Mouse (Mus musculus): ENCODE measurements around the gene Mrpl35. TPM values are rescaled to one million over a fixed set of nuclear protein-coding genes. Genes with fewer than 3 reads are reported as not detected.

Gene Mrpl35
- 0.48 and 1.4 TPM in 2 replicates for polyA plus RNA-seq (2012; ENCODE audit: low replicate concordance)

GRCm38 (mm10) chr6:71826869-71827268, at the start of gene Mrpl35:
Gene Mrpl35, minus strand, starts transcription at chr6:71826969.

DNA sequence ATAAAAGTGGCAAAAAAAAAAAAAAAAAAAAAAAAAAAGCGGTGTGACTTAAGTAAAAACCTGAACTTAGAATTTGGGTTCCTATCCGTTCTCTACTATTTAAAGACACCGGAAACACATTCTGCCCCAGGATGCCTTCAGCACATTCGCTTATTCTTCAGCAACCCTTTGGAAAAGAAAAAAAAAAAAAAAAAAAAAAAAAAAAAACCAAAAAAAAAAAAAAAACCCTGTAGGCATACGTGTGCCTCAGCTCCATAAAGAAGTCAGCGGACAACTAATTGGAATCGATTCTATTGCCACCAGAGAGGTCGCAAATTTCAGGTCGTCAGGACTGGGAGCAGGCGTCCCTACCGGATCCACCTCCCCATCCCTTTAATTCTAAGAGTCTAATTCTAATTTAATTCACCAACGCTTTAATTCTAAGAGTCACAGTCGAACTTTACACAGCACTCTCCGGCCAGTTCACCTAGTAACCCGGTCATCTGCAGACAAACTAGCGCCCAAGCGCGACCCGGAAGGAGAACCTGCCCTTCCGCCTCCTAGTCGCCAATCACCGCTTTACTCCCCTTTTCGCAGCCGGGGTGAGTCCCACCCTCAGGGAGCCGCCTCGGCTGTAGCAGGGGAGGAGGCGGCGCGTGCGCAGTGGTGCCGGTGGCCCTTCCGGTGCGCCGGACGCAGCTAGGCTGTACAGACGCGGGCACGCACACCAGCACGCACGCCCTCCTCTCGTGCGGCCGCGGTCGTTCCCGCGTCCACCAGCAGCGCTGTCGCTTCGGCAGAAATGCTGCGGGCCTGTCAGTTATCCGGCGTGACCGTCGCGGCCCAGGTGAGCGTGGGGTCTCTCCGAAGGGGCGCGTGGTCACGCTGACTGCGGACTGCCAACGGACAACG, 4.2 kb upstream of the Mrpl35 start, which contains the start of gene Immt:
TSS of gene Immt (plus strand) at position 642 of the 891 bp plus-strand sequence.

Other genes starting within 250 kb of the Mrpl35 start
- 1.3 and 4.3 TPM in 2 replicates for gene Kdm3a, start 194.0 kb downstream of the Mrpl35 start, polyA plus RNA-seq (2012; ENCODE audit: low replicate concordance)
- gene Reep1, start 119.4 kb downstream of the Mrpl35 start, polyA plus RNA-seq (2012; ENCODE audit: low replicate concordance) = 0.32 and 1.4 TPM in 2 replicates
- 20.3 and 100 TPM in 2 replicates for gene Immt, start 4.4 kb upstream of the Mrpl35 start, polyA plus RNA-seq (2012; ENCODE audit: low replicate concordance)
- 0.89 and 5.0 TPM in 2 replicates for gene Ptcd3, start 81.8 kb upstream of the Mrpl35 start, polyA plus RNA-seq (2012; ENCODE audit: low replicate concordance)
- gene Polr1a, start 82.1 kb upstream of the Mrpl35 start, polyA plus RNA-seq (2012; ENCODE audit: low replicate concordance) = 9.7 and 40.6 TPM in 2 replicates